Mouse (Mus musculus) neural tube, embryonic 10.5 days (tissue): Measurements from ENCODE around the gene Ripk1.
"Not testable (repeated sequence)": the region's sequence is repeated elsewhere in the genome, so short reads cannot be mapped to it uniquely, and the experiment has no call there.

Experiments used
- DNase-seq: peaks from one replicate; pipeline ENCODE4 v3.0.0-alpha.2; 2017; ENCODE audit warnings: low spot score; ENCODE audit errors: extremely low spot score

Gene Ripk1

GRCm38 (mm10) chr13:34037172-34038055, 35.3 kb downstream of the Ripk1 start, which contains the start of gene Bphl:
Gene Bphl (plus strand): TSS chr13:34037597.
- peak; percentile 89 for DNase-seq

DNA sequence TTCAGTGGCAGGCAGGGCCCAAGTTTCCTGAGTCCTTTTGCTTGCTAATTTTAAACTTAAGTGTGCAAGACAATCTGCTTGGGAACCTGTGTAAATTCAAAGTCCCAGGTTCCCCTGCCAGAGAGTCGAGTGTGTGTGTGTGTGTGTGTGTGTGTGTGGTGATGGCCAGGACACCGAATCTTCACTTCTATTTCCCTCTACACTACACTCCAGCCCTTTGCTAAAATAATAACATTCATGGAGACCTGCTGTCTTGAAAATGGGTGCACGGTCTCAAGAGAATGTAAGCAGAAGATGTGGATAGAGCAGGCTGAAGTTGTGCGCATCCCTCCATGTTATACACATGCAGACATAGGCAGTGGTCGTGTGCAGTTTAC, 35.9 kb downstream of the Ripk1 start:
- DNase-seq, result no peak

- DNase-seq, result no peak
Measured at GRCm38 (mm10) chr13:34038901-34039341, 36.8 kb downstream of the Ripk1 start.

DNA sequence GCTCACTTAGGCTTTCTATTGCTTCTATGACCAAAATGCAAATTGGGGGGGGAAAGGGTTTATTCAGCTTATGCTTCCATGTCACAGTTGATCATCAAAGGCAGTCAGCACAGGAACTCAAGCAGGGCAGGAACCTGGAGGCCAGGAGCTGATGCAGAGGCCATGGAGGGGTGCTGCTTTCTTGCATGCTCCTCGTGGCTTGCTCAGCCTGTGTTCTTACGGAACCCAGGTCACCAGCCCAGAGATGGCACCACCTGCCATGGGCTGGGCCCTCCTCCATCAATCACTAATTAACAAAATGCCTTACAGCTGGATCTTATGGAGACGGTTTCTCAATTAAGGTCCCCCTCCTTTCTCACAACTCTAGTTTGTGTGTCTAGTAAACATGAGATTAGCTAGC, 37.9 kb downstream of the Ripk1 start:
- DNase-seq, result no peak

- DNase-seq, result no peak
Measured at GRCm38 (mm10) chr13:34043716-34044393, 41.7 kb downstream of the Ripk1 start.

DNA sequence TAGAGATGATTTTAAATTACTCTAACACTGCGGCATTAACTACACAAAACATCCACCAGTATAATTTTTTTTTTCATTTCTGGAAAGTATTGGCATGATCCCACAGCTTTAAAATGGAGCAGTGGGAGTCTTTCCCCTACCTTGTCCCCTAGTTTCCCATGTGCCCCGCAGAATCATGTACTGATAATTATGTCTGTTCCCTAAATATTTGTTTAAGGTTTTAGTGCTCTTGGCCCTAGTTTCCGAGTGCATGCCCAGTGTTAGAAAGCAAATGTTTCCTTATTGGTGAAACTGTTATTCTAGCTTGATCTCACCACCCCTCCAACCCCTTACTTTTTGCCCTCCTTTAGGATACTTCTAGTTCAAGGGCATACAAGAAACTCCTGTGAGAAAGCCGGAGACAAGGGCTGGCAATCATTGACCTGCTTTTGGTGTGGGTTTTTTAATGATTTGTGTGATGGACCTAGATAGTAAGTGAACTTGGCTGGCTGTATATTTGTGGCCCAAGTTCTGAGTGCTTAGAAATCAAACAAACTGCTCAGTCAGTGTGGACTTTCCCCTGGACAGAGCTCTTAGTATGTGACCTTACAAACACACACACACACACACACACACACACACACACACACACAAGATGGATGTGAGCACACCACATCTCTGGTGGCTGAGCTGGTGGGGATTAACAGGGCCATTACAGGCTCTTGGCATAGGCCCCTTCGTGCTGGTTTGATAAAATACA, 43.5 kb downstream of the Ripk1 start:
- no peak for DNase-seq

DNA sequence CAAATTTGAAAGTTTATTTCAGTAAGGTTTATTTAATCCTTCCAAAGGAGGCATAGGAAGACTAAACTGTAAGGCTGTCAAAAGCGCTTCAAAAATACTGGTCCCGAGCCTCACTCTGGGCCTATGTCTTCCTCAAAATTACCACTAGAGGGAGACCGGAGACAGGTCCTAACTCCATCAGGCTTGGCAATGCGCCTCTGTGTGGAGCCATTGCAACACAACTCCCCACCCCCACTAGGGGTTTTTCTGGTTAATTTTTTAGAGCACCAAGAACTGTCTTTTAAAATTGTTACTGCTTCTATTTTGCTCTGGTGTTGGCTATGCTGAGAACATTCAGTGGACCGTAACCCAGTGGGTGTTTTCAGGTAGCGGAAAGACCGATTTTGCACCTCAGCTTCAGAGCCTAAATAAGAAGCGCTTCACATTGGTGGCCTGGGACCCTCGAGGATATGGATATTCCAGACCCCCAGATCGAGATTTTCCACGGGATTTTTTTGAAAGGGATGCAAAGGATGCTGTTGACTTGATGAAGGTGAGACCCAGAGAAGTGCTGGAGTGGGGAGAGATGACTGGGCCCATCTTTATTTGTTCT, 44.4 kb downstream of the Ripk1 start:
- DNase-seq, result peak; percentile 62

DNA sequence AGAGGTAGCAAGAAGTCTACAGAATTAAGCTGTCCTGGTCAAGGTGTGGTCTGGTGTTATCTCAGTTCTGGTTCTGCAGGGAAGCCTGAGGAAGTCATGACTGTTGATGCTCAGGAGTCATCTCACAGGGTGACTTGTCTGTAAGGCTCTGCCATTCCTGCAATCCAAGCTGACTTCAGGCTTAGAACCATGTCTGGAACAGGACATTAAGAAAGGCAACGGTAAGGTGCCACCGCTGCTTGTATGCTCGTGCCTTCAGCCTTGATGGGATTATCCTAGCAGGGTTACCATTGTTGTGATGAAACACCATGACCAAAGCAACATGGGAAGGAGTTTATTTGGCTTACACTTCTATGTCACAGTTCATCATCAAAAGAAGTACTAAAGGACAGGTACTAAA, 45.4 kb downstream of the Ripk1 start:
- DNase-seq, result no peak

- no peak for DNase-seq
Measured at GRCm38 (mm10) chr13:34050479-34050878, 48.3 kb downstream of the Ripk1 start.

- DNase-seq, result no peak
Measured at GRCm38 (mm10) chr13:34051692-34052091, 49.5 kb downstream of the Ripk1 start.

DNA sequence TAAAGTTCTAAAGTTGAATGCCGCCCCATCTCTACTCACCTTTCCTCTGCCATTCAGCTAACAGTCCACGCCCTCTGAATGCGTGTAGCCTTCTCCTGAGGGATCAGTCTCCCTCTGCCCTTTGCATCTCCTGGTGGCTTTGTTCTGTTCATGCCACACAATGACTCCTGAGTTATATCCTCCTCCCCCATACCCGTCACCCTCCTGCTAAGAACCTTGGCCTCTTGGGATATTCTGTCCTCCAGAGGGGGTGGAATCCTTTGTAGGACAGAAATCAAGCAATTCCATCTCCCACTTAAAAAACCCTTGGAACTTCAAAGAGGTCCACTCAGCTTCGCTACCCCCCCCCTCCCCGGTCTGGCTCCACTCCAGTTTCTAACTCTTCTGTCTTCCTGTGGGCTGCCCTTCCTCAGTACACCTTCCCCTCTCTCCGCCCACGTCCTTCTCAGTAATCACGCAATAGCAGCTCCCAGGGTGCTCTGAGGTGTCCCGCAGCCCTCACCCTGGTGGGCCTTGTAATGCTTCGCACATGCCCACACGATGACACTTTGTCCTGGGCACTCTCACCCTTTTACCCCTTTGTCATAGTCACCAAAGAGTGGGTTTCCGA, 51.6 kb downstream of the Ripk1 start:
- no peak for DNase-seq

- no peak for DNase-seq
Measured at GRCm38 (mm10) chr13:34054391-34054790, 52.2 kb downstream of the Ripk1 start.

- DNase-seq, result no peak
Measured at GRCm38 (mm10) chr13:34054983-34055382, 52.8 kb downstream of the Ripk1 start.

- DNase-seq, result no peak
Measured at GRCm38 (mm10) chr13:34057252-34057651, 55.1 kb downstream of the Ripk1 start.

DNA sequence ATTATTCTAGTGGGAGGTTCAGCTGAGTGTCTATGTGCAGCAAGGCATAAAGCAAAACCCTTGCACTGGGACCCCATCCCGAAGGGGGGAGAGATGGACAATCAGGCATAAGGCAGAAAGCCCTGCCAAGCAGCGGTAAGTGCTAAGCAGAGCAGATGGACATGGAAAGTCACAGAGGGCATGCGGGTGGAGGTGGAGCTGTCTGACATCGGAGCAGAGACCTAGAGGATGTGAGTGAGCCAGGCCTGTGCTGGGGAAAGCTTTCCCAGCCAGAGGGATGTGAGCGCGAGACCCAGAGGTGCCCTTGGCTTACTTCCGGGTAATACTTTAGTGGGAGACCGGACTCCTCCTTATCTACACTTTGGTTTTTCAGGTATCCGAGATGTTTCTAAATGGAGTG, 57.9 kb downstream of the Ripk1 start:
- no peak for DNase-seq

DNA sequence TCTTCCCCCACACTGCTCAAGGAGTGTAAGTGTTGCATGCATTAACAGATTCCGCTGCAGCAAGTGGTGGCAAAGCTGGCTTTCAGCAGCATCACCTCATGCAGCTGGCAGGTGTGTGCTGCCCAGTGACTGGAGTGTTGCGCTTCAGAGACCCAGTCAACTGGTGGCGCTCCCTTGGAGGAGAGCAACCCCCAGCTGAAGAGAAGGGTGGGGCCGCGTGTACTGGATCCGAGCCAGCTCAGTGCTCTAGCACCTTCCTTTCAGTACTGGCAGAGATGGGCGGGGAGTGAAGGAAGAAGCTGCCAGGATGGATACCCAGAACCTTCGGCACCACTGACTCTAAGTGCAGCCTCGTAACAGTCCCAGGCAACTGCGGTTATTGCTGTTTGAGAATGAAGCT, 60.3 kb downstream of the Ripk1 start:
- DNase-seq, result no peak

- DNase-seq, result no peak
Measured at GRCm38 (mm10) chr13:34066351-34066750, 64.2 kb downstream of the Ripk1 start.

- peak; percentile 49 for DNase-seq
Measured at GRCm38 (mm10) chr13:34070296-34070695, 68.1 kb downstream of the Ripk1 start.

- DNase-seq, result no peak
Measured at GRCm38 (mm10) chr13:34071836-34072235, 69.7 kb downstream of the Ripk1 start.

GRCm38 (mm10) chr13:34072847-34073246, 70.7 kb downstream of the Ripk1 start:
- no peak for DNase-seq

GRCm38 (mm10) chr13:34074441-34074840, 72.3 kb downstream of the Ripk1 start:
- DNase-seq, result not testable (repeated sequence)
